Mouse (Mus musculus): ENCODE measurements around the gene Hmgcl. TPM values are rescaled to one million over a fixed set of nuclear protein-coding genes. Genes with fewer than 3 reads are reported as not detected.

Hmgcl gene
- polyA plus RNA-seq, 1 experiment from 2014 or later, result 54.0 TPM

GRCm38 (mm10) chr4:135946659-135947301 is 532 bp downstream of the Hmgcl start:
- Histone ChIP-seq H3K4me3 (ENCODE audit: low read depth, low read length) (peak overlapping the region; percentile 85), H3K4me2 (replicated peaks; ENCODE audit: low read depth, low read length) (peak overlapping the region; percentile 85), H3K27me3 (ENCODE audit: control insufficient read depth, insufficient read depth, low read length) (no peaks in the 10 kb centered on the region), H3K9me3 (ENCODE audit: control insufficient read depth, low read length) (no peaks in the 10 kb centered on the region), H3K36me3 (ENCODE audit: control insufficient read depth, insufficient read depth, low read length) (no peaks in the 10 kb centered on the region), H3K27ac (ENCODE audit: low read depth, low read length) (no peak overlapping the region), H3K9ac (ENCODE audit: low read depth, low read length) (peak overlapping the region; percentile 81), H3K4me1 (replicated peaks; ENCODE audit: control insufficient read depth, insufficient read depth, low read length) (no peaks in the 10 kb centered on the region; the same call in 1 of the 2 replicates)
- WGBS, result 2% methylated on average over 28 of the region's 28 CpGs
- DNase-seq (ENCODE audit: low spot score), result peak; percentile 46
- no peak; the same call in 1 of the 2 replicates for ATAC-seq (ENCODE audit: low FRiP score)

GRCm38 (mm10) chr4:135948142-135948541 is 1.9 kb downstream of the Hmgcl start:
- DNase-seq (ENCODE audit: low spot score) (no peak), ATAC-seq (ENCODE audit: low FRiP score) (no peak)
- no peak overlapping the region for H3K9ac ChIP-seq (ENCODE audit: low read depth, low read length)
- H3K4me1 ChIP-seq (replicated peaks; ENCODE audit: control insufficient read depth, insufficient read depth, low read length), result no peaks in the 10 kb centered on the region; the same call in 1 of the 2 replicates
- no peaks in the 10 kb centered on the region; the same call in 1 of the 2 replicates for H3K36me3 ChIP-seq (ENCODE audit: control insufficient read depth, insufficient read depth, low read length)
- no peak overlapping the region for H3K4me2 ChIP-seq (replicated peaks; ENCODE audit: low read depth, low read length)
- 87% methylated on average over 8 of the region's 8 CpGs for WGBS
- no peaks in the 10 kb centered on the region for H3K27me3 ChIP-seq (ENCODE audit: control insufficient read depth, insufficient read depth, low read length)
- no peak overlapping the region for H3K4me3 ChIP-seq (ENCODE audit: low read depth, low read length)
- no peak overlapping the region for H3K27ac ChIP-seq (ENCODE audit: low read depth, low read length)
- H3K9me3 ChIP-seq (ENCODE audit: control insufficient read depth, low read length), result no peaks in the 10 kb centered on the region

GRCm38 (mm10) chr4:135949475-135949874 is 3.2 kb downstream of the Hmgcl start:
- no peaks in the 10 kb centered on the region; the same call in 1 of the 2 replicates for H3K4me1 ChIP-seq (replicated peaks; ENCODE audit: control insufficient read depth, insufficient read depth, low read length)
- WGBS, result 89% methylated on average over 10 of the region's 10 CpGs
- DNase-seq (ENCODE audit: low spot score), result no peak
- H3K9ac ChIP-seq (ENCODE audit: low read depth, low read length), result no peak overlapping the region
- no peaks in the 10 kb centered on the region for H3K9me3 ChIP-seq (ENCODE audit: control insufficient read depth, low read length)
- H3K27ac ChIP-seq (ENCODE audit: low read depth, low read length), result no peak overlapping the region
- H3K27me3 ChIP-seq (ENCODE audit: control insufficient read depth, insufficient read depth, low read length), result no peaks in the 10 kb centered on the region
- H3K4me3 ChIP-seq (ENCODE audit: low read depth, low read length), result no peak overlapping the region
- no peaks in the 10 kb centered on the region; the same call in 1 of the 2 replicates for H3K36me3 ChIP-seq (ENCODE audit: control insufficient read depth, insufficient read depth, low read length)
- no peak overlapping the region for H3K4me2 ChIP-seq (replicated peaks; ENCODE audit: low read depth, low read length)
- ATAC-seq (ENCODE audit: low FRiP score), result no peak

- ATAC-seq (ENCODE audit: low FRiP score) (no peak), DNase-seq (ENCODE audit: low spot score) (no peak)
- H3K27ac ChIP-seq (ENCODE audit: low read depth, low read length), result no peak overlapping the region
- H3K36me3 ChIP-seq (ENCODE audit: control insufficient read depth, insufficient read depth, low read length), result no peaks in the 10 kb centered on the region; the same call in 1 of the 2 replicates
- no peaks in the 10 kb centered on the region for H3K27me3 ChIP-seq (ENCODE audit: control insufficient read depth, insufficient read depth, low read length)
- 64% methylated on average over 6 of the region's 6 CpGs for WGBS
- H3K4me3 ChIP-seq (ENCODE audit: low read depth, low read length), result no peak overlapping the region
- no peaks in the 10 kb centered on the region; the same call in 1 of the 2 replicates for H3K4me1 ChIP-seq (replicated peaks; ENCODE audit: control insufficient read depth, insufficient read depth, low read length)
- no peaks in the 10 kb centered on the region for H3K9me3 ChIP-seq (ENCODE audit: control insufficient read depth, low read length)
- no peak overlapping the region for H3K9ac ChIP-seq (ENCODE audit: low read depth, low read length)
- no peak overlapping the region for H3K4me2 ChIP-seq (replicated peaks; ENCODE audit: low read depth, low read length)
These were observed 3.7 kb downstream of the Hmgcl start for GRCm38 (mm10) chr4:135949911-135950310.

GRCm38 (mm10) chr4:135950365-135950764 is 4.1 kb downstream of the Hmgcl start:
- H3K4me3 ChIP-seq (ENCODE audit: low read depth, low read length), result no peak overlapping the region
- no peak overlapping the region for H3K4me2 ChIP-seq (replicated peaks; ENCODE audit: low read depth, low read length)
- no peaks in the 10 kb centered on the region for H3K9me3 ChIP-seq (ENCODE audit: control insufficient read depth, low read length)
- H3K27ac ChIP-seq (ENCODE audit: low read depth, low read length), result no peak overlapping the region
- 93% methylated on average over 6 of the region's 6 CpGs for WGBS
- no peak overlapping the region for H3K9ac ChIP-seq (ENCODE audit: low read depth, low read length)
- no peak for DNase-seq (ENCODE audit: low spot score)
- no peaks in the 10 kb centered on the region for H3K27me3 ChIP-seq (ENCODE audit: control insufficient read depth, insufficient read depth, low read length)
- H3K4me1 ChIP-seq (replicated peaks; ENCODE audit: control insufficient read depth, insufficient read depth, low read length), result no peaks in the 10 kb centered on the region; the same call in 1 of the 2 replicates
- H3K36me3 ChIP-seq (ENCODE audit: control insufficient read depth, insufficient read depth, low read length), result no peaks in the 10 kb centered on the region; the same call in 1 of the 2 replicates
- ATAC-seq (ENCODE audit: low FRiP score), result no peak

- H3K9me3 ChIP-seq (ENCODE audit: control insufficient read depth, low read length), result no peaks in the 10 kb centered on the region
- DNase-seq (ENCODE audit: low spot score) (no peak), ATAC-seq (ENCODE audit: low FRiP score) (no peak)
- H3K27ac ChIP-seq (ENCODE audit: low read depth, low read length), result no peak overlapping the region
- 95% methylated on average over 3 of the region's 3 CpGs for WGBS
- no peak overlapping the region for H3K4me3 ChIP-seq (ENCODE audit: low read depth, low read length)
- no peaks in the 10 kb centered on the region; the same call in 1 of the 2 replicates for H3K36me3 ChIP-seq (ENCODE audit: control insufficient read depth, insufficient read depth, low read length)
- no peaks in the 10 kb centered on the region for H3K27me3 ChIP-seq (ENCODE audit: control insufficient read depth, insufficient read depth, low read length)
- no peak overlapping the region for H3K9ac ChIP-seq (ENCODE audit: low read depth, low read length)
- H3K4me2 ChIP-seq (replicated peaks; ENCODE audit: low read depth, low read length), result no peak overlapping the region
- H3K4me1 ChIP-seq (replicated peaks; ENCODE audit: control insufficient read depth, insufficient read depth, low read length), result no peaks in the 10 kb centered on the region
These were observed 5.3 kb downstream of the Hmgcl start for GRCm38 (mm10) chr4:135951505-135951904.

GRCm38 (mm10) chr4:135953179-135953578 is 6.9 kb downstream of the Hmgcl start:
- H3K27me3 ChIP-seq (ENCODE audit: control insufficient read depth, insufficient read depth, low read length), result no peaks in the 10 kb centered on the region
- H3K36me3 ChIP-seq (ENCODE audit: control insufficient read depth, insufficient read depth, low read length), result no peaks in the 10 kb centered on the region; the same call in 1 of the 2 replicates
- H3K9ac ChIP-seq (ENCODE audit: low read depth, low read length), result no peak overlapping the region
- no peak overlapping the region for H3K4me2 ChIP-seq (replicated peaks; ENCODE audit: low read depth, low read length)
- H3K27ac ChIP-seq (ENCODE audit: low read depth, low read length), result no peak overlapping the region
- no peak overlapping the region for H3K4me3 ChIP-seq (ENCODE audit: low read depth, low read length)
- DNase-seq (ENCODE audit: low spot score), result no peak
- H3K9me3 ChIP-seq (ENCODE audit: control insufficient read depth, low read length), result no peaks in the 10 kb centered on the region
- 95% methylated on average over 3 of the region's 3 CpGs for WGBS
- no peaks in the 10 kb centered on the region for H3K4me1 ChIP-seq (replicated peaks; ENCODE audit: control insufficient read depth, insufficient read depth, low read length)
- ATAC-seq (ENCODE audit: low FRiP score), result no peak

- WGBS, result 22% methylated on average over 2 of the region's 2 CpGs
- peak; percentile 88 for DNase-seq (ENCODE audit: low spot score)
- Histone ChIP-seq H3K4me1 (replicated peaks; ENCODE audit: control insufficient read depth, insufficient read depth, low read length) (no peaks in the 10 kb centered on the region), H3K4me2 (replicated peaks; ENCODE audit: low read depth, low read length) (no peak overlapping the region), H3K4me3 (ENCODE audit: low read depth, low read length) (no peak overlapping the region), H3K27ac (ENCODE audit: low read depth, low read length) (no peak overlapping the region), H3K36me3 (ENCODE audit: control insufficient read depth, insufficient read depth, low read length) (no peaks in the 10 kb centered on the region; the same call in 1 of the 2 replicates), H3K9ac (ENCODE audit: low read depth, low read length) (no peak overlapping the region), H3K9me3 (ENCODE audit: control insufficient read depth, low read length) (no peaks in the 10 kb centered on the region), H3K27me3 (ENCODE audit: control insufficient read depth, insufficient read depth, low read length) (no peaks in the 10 kb centered on the region)
- ATAC-seq (ENCODE audit: low FRiP score), result peak; percentile 69
These were observed 8.0 kb downstream of the Hmgcl start for GRCm38 (mm10) chr4:135954241-135954640.

GRCm38 (mm10) chr4:135955886-135956285 is 9.6 kb downstream of the Hmgcl start:
- no peaks in the 10 kb centered on the region; the same call in 1 of the 2 replicates for H3K36me3 ChIP-seq (ENCODE audit: control insufficient read depth, insufficient read depth, low read length)

More at GRCm38 (mm10) chr4:135955886-135956285, 9.6 kb downstream of the Hmgcl start:
- H3K4me2 ChIP-seq (replicated peaks; ENCODE audit: low read depth, low read length), result no peak overlapping the region
- H3K4me1 ChIP-seq (replicated peaks; ENCODE audit: control insufficient read depth, insufficient read depth, low read length), result no peaks in the 10 kb centered on the region
- no peak for DNase-seq (ENCODE audit: low spot score)
- H3K27me3 ChIP-seq (ENCODE audit: control insufficient read depth, insufficient read depth, low read length), result no peaks in the 10 kb centered on the region
- 87% methylated on average over 9 of the region's 9 CpGs for WGBS
- H3K27ac ChIP-seq (ENCODE audit: low read depth, low read length), result no peak overlapping the region
- no peak for ATAC-seq (ENCODE audit: low FRiP score)
- H3K4me3 ChIP-seq (ENCODE audit: low read depth, low read length), result no peak overlapping the region
- H3K9me3 ChIP-seq (ENCODE audit: control insufficient read depth, low read length), result no peaks in the 10 kb centered on the region
- H3K9ac ChIP-seq (ENCODE audit: low read depth, low read length), result no peak overlapping the region
